Mouse (Mus musculus) small intestine, adult 2 months (tissue): ENCODE measurements around the gene Sdccag8.

ENCODE experiments used
- CTCF ChIP-seq: fragments of 200-500 bp; IDR thresholded peaks from 2 replicates; pipeline ENCODE4 v1.5.1; 2012; ENCODE audit warnings: low read depth, mild to moderate bottlenecking, control low read depth, inconsistent platforms, low read length, moderate library complexity, mixed read lengths; ENCODE audit not compliant: insufficient replicate concordance, insufficient read length; ENCODE audit errors: extremely low read depth
- POLR2A ChIP-seq: fragments of 200-500 bp; IDR thresholded peaks from 2 replicates; pipeline ENCODE4 v1.6.1; 2012; ENCODE audit warnings: low read depth, mild to moderate bottlenecking, control low read depth, inconsistent platforms, low read length, moderate library complexity

GRCm38 (mm10) chr1:176879005-176879404, 64.5 kb downstream of the Sdccag8 start:
- no peak for TF ChIP-seq CTCF
- no peak for TF ChIP-seq POLR2A
